Mouse (Mus musculus) left cerebral cortex, adult 11 months (tissue): ENCODE results near the gene Yipf2.
"Not testable (repeated sequence)": the region's sequence is repeated elsewhere in the genome, so short reads cannot be mapped to it uniquely, and the experiment has no call there.

Experiments used
- DNase-seq: peaks from one replicate; pipeline ENCODE4 v3.0.0; 2022; ENCODE audit warnings: low spot score

The Yipf2 gene

GRCm38 (mm10) chr9:21557556-21557955 is 35.1 kb downstream of the Yipf2 start:
- DNase-seq: no peak

- DNase-seq: no peak
Observed at GRCm38 (mm10) chr9:21556996-21557395, 35.6 kb downstream of the Yipf2 start.

DNA sequence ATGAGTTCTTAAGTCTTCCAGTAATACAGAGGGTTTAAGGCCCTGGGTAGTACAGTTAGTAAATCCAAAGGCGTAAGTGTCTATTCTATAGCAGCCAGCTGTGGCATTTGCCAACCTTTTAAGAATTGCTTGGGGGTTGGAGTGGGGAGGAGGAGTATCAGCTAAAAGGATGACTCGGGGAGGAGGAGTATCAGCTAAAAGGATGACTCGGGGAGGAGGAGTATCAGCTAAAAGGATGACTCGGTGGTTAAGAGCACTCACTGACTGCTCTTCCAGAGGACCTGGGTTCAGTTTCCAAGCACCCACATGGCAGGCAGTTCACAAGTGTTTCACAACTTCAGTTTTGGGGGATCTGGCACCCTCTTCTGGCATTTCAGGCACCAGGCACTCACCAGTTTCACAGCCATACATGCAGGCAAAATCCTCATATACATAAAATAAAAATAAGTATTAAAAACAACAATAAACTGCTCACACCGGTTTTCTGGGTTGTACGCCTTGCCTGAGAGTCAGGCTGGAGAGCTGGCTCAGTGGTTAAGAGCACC is 37.4 kb downstream of the Yipf2 start:
- no peak for DNase-seq

DNA sequence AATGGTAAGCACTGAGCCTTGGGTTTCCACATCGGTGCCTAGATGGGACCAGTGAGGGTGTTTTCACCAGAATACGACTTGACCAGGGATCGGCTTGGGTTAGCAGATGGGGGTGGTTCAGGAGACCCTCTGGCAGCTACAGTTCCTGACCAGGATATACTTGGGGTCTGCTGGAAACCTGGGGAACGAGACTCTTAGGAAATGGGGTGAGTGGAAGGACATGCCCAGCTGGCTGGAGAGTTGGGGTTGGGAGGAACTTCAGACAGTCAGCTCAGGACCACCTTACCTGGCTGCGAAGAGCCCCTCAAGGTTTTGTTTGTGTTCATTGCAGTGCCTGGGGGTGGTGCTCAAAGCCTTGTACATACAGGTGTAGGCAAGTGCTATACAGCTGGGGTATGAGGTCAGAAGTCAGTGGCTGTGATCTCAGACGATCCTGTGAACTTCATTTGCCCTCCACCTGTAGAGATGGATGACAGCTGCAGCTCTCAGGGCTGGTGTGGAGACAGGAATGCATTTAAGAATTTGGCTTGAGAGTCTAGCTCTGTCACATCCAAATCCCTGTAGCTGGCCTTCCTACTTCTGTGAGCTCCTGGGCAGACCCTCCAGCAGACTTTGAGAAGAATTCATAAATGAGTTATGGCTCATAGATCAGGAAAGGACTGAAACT is 38.9 kb downstream of the Yipf2 start:
- DNase-seq: no peak

- DNase-seq: no peak
Observed at GRCm38 (mm10) chr9:21551049-21551448, 41.6 kb downstream of the Yipf2 start.

DNA sequence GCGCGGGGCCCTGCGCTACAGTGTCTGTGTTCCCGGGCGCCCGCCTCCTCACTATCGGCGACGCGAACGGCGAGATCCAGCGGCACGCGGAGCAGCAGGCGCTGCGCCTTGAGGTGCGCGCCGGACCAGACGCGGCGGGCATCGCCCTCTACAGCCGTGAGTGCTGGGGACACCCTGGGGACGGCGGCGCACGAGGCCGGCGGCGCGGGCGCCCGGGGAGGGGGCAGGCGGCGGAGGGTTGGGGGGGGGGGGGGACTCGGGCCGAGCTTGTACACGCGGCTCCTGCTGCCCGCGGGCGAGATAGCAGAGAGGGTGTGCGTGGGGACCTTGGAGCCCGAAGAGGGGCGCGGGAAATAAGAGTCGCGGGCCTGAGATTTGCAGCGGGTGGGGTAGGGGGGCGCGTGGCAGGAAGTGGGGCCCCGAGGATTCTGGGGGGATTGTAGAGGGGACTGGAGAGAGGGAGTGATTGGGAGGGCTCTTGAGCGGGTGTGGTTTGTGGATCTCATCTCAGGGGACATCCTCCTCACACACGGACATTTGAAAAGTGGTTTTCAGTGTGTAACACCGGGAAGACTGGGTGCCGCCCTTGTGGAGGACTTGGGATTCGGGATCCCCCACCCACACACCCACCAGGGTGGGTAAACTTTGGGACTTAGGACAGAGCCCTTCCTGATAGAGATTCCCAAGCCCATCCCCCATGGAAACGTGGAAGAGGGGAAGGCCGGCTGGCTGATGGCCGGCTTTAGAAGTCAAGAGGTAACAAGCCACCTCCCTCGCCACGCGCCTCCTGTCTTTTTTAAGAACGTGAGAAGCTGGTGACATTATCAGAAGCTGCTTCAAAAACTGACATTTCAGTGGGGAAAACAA is 45.3 kb downstream of the Yipf2 start:
- no peak for DNase-seq

- DNase-seq: peak; percentile 51
Observed at GRCm38 (mm10) chr9:21546789-21547074, 45.9 kb downstream of the Yipf2 start, which contains the start of gene Carm1. Carm1 (plus strand) TSS chr9:21546894.

DNA sequence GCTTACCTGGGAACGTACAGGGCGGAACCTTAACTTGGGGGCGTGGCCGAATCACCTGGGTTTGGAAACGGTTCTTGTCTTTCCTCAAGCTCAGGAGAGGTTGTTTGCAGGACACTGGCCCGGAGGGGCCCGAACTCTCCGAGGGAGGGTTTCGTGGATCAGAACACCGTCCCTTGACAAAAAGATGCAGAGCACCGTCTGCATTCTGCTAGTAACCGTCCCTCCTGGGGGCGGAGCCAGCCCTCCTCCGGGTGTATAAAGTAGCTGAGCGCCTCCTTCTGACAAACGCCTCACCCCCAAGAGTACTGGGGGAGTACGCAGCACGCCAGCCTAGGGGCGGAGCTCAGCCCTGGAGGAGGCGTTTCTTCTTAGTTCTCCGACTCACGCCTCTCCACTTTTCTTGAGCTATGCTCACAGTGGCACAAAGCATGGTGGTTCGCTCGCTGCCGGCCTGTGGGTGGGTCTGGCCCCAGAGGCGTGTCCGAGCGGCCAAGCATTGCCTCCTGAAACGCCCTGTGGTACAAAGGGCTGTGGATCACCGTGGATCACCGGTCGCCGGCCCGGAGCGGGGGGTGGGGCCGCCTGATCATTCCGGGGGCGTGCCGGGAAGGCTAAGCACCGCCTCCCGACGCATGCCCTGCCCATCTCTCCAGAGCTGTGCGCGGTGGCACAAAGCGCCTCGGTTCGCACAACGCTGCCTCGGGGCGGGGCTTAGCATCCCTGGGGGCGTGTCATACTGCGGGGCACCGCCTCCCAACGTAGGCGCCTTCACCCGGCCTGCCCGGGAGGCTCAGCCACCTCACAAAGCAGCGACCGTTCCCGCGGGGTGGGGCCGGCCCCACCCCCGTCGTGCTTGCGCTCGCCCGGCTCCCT is 46.5 kb downstream of the Yipf2 start:
- peak; percentile 99 for DNase-seq

DNA sequence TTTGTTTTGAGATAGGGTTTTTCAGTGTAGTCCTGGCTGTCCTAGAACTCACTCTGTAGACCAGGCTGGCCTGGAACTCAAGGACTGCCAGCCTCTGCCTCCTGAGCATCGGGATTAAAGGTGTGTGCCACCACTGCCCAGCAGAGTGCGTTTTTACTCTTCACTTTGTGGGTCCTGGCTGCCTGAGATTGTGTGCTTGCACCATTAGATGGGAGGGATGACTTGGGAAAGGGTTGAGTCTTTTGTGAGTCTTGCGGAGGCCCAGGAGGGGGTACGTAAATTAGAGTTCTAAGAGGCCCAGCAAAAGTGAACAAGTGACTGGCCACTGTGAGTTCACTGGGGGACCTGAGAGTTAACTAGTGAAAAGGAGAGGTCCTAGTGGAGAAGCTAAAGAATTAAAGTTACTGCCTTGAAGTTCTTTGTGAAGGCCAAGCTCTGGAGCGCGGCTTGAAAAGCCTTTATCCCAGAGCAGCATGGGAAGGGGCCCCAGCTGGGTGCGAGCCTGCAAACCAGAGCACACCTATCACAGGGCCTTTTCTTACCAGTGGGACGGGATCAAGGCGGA is 47.2 kb downstream of the Yipf2 start:
- no peak for DNase-seq

DNA sequence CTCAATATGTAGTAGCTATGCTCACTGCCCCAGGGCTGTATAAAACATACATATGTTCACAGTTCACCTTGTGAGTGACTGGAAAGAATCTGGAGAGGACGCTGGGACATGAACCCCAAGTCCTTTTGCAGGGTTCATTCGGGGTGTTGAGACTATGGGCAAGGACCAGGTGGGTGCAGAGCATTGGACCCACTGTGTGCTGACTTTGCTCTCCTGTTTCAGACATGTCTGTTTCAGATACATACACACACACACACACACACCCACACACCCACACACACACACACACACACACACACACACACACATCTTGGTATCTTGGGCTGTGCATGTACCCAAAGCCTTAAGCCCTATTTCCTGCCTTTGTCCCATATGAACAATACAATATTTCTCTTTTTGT is 50.6 kb downstream of the Yipf2 start:
- not testable (repeated sequence) for DNase-seq

GRCm38 (mm10) chr9:21539981-21540753 is 52.5 kb downstream of the Yipf2 start:
- no peak for DNase-seq
